Mouse (Mus musculus): ENCODE data around the gene Bach1.

Bach1 gene

DNA sequence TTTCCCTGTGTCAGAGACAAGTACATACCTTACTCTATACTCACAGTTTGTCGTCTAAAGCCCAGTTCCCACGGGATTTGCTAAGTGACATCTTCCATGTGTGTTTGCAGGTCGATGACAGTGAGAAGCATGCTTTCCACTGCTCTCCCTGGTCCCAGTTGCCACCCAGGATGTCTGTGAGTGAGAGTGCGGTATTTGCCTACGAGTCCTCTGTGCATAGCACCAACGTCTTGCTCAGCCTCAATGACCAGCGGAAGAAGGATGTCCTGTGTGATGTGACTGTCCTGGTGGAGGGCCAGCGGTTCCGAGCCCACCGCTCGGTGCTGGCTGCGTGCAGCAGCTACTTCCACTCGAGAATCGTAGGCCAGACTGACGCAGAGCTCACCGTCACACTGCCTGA is 16.5 kb downstream of the Bach1 start:
- no peak for DNase-seq

DNA sequence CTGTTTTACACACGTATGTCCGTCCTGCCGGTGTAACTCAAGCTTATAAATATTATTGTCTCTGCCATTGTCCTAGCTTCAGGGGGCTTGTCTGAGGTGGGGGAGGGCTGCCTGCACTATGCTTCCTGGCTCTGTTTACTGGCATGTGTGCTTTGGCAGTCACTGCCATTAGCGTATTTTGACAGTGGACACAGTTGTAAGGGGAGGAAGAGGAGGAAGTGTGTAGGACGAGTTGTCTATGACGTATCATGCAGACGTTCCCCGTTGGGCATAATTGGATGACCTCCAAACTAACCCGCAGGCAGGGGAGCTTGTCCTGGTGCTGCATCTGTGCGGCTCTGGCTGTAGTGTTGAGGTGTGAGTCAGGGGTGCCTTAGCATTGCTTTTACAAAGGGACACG is 17.5 kb downstream of the Bach1 start:
- no peak for DNase-seq

DNA sequence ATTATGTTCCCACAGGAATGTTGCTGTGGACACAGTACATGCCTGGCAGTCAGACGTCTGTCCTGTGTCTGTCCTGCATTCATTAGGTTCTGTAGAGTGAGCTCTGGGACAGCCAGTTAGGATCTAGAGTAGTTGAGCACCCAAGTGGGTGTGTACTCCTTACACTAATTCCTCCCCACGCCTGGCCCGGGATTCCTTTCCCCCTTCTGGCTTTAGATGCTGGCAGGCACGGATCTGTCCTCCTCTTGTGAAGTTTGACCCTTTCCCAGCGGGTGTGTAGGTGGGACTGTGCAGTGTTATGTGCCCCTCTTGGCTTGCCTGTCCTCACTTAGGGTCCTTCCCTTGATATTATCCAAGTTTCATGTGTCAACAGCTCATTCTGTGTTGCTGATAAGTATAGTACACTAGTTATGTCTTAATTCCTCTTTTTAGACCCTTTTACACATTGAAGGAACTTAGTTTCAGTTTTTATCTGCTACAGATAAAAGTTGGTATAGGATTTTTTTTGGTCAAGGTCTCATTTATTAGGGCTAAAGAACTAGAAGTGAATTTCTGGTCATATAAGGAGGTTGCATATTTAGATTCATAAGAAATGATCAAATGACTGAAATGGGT is 18.4 kb downstream of the Bach1 start:
- no peak for DNase-seq

DNA sequence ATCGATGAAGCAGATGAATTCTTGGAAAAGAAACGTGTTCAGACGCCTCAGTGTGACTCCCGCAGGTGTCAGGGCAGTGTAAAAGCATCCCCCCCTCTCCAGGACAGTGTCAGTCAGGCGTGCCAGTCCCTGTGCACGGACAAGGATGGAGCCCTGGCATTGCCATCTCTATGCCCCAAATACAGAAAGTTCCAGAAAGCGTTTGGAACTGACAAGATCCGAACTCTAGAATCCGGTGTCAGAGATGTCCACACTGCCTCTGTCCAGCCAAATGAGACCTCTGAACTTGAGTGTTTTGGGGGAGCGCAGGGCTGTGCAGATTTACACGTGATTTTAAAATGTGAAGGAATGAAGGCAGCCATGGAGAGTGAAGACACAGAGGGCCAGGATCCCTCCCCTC is 20.3 kb downstream of the Bach1 start:
- DNase-seq = no peak

DNA sequence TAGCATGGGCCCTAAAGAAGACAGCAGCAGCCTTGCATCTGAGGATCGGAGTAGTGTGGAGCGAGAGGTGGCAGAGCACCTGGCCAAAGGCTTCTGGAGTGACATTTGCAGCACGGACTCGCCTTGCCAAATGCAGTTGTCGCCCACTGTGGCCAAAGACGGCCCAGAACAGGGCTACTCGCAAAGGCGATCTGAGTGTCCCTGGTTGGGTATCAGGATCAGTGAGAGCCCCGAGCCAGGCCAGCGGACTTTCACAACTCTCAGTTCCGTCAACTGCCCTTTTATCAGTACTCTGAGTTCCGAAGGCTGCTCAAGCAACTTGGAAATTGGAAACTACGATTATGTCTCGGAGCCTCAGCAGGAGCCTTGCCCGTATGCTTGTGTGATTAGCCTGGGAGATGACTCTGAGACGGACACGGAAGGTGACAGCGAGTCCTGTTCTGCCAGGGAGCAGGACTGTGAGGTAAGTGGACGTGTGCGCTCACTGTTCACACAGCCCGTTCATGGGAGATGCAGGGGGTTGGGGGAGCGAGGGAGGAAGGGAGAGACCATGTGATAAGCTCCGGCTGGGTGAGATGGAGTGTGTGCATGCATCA is 21.0 kb downstream of the Bach1 start:
- DNase-seq = no peak

DNA sequence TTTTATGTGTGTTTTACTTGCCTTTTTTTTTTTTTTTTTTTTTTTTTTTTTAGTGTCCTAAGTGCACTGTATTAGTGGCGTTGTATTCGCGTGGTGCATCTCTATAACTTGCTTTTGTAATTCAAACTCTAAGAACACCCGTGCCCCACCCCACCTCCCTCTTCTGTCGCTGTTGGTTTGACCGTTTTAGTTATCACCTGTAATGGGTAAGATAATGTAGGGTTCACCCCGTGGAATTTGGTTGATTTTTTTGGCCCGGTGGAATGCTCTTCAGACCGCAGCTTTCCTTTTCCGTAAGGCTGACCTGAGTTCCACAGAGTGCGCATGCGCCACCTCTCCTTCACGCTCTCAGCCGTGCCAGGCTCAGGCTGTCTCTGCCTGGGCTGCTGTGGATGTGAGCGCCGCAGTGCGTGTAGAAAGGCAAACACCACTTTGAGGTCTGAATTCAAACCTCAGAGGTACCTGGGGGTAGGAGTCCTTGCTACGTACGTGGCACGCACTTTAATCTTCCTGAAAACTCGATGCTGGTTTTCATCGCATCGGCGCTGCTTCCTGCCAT is 22.2 kb downstream of the Bach1 start:
- no peak for DNase-seq

DNA sequence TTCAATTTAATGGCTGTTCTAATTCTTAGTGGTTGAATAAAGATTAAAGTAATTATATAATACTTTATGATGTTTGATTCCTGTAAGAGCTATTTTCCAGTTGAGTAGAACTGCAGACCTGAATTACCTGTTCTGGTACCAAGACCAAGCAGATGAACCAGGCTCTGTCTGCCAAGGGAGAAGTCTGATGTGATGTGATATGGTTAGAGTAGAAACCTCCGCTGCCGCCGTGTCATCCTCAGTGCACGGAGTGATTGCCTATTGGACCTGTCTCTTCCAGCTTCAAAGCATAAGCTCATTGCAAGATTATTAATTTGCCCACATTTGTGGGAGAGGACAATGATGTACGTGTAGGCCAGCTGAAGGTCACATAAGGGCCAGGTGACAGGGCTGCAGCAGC is 24.1 kb downstream of the Bach1 start:
- DNase-seq = no peak

DNA sequence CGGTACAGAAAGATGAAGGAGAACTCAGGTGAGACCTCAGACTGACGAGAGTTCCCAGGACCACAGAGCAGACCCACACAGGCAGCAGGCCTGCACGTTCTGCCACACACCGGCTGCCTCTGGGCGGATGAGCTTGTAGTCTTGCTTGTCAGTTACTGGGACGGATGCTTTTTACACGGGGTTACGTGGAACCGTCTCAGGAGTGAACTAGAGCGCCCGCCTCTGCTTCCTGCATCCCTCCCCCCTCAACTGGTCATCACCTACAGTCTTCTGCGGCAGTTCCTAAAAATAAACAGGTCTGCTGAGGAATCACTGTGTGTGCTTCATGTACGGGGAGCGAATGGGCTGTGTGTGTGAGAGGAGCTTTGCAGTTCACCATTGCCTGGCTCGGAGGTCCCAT is 24.7 kb downstream of the Bach1 start:
- no peak for DNase-seq

DNA sequence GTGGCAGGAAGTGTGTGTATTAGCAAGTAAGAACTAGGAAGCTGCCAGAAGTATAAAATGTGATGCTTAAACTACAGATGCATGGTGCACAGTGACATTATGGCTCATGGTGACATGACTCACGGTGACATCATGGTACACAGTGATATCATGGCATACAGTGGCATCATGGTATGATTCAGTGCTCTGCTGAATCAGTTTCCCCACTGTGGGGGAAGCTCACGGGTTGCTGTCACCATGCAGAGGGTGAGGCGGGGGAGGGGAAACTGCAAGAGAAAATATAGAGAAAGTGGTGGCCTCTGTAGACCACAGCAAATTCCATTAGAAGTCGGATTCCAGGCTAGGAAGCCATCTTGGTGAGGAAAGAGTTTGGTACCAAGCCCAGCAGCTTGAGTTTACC is 26.1 kb downstream of the Bach1 start:
- DNase-seq = no peak

DNA sequence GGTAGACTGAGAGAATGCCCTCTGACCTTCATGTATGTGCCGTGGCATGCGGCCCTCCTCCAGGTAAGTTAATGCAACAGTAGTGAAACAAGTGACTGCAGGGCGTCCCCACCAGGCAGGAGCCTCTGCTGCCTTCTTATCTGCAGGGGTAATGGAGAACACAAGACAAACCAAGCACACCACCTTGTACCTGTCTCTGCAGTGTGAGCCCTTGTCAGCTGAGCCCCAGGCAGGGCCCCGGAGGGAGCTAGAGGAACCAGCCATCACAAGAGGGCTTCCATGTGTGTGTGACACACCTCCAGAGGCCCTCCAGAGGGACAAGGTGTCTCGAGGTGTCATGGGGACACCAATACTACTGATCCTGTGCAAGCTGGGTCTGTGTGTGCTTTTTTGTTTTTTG is 26.5 kb downstream of the Bach1 start:
- no peak for DNase-seq

DNA sequence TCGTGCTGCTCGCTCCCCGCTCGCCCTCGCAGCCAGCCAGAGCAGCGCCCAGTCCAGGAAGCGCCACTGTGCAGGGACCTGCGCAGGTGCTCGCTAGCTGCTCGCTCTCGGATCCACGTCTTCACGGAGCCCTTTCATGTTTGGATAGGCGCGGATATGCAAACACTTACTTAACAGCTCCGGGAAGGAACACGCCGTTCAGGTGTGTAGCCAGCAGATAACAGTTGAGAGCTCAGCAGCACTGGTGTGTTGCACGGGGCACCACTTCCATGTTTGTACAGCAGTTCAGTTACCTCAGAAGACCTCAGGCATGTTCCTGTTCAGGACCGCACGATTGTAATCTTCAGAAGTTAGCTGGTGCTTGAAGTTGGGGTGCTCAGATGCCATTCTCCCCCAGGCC is 27.2 kb downstream of the Bach1 start:
- DNase-seq = no peak

DNA sequence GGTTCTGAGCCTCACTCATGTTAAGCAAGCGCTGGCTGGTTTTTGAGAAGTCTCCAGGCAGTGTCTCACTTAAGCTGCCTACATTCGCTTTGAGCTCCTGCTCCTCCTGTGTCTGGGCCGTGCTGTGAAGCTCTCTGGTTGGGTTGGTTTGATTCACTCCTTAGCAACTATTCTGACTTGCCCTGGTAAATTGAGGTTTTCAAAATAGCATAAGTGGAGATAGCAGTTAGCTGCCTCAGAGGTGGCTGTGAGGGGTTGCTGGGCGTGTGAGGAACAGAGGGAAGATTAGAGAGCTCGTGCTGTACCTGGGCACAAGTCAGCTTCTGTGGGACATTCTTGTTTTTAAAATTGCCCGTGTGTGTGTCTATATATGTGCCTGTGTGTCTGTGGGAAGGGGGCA is 27.6 kb downstream of the Bach1 start:
- DNase-seq = no peak

DNA sequence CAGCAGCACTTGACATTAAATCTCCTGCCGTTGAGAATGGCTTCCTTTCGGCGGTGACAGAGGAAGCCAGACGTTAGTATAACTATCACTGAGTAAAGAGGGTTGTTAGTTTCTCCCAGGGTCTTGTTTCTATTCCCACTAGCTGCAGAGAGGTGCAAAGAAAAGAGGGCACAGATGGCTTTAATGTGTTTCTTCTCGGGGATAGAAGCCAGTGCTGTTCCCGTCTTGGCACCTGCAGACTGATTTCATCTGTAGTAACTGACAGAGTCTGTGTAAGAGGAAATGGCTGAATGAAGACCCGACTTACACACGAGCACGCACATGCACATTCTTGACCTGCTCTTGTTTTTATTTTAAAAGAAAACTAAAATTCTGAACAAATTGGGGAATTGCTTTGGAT is 28.5 kb downstream of the Bach1 start:
- DNase-seq = no peak

DNA sequence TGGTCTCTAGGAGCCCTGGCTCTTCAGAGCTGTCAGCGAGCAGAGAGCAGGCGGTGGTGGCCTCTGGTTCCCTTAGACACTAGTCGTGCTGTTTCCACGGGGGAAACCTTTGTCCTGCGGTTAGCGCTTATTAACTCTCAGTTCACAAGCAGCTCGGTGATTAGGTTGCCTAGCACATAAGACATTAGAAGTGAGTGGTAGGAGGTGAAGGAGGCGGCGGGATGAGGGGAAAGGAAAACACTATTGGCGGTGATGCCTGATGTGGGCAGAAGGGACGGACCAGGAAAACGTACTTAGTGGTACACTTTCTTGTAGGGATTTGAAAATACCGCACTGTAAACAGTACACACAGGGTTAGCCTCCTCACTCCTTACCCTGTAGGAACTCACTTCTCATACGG is 29.2 kb downstream of the Bach1 start:
- DNase-seq = no peak

DNA sequence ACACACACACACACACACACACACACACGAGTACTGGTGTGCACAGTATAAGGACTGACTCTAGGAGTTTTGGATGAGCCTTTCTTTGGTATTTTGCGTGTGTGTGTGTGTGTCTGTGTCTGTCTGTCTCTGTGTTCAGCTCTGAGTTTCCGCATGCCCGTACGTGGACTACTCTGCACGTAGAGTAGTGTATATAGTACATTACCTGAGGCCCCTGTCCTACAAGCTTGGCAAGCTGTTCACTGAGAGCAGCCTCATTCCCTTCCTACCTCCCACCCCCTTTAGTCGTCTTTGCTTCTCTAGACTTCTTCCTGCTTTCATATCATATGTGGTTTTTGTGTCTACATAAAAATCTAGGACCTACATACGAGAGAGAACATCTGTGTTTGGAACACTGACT is 30.0 kb downstream of the Bach1 start:
- no peak for DNase-seq

DNA sequence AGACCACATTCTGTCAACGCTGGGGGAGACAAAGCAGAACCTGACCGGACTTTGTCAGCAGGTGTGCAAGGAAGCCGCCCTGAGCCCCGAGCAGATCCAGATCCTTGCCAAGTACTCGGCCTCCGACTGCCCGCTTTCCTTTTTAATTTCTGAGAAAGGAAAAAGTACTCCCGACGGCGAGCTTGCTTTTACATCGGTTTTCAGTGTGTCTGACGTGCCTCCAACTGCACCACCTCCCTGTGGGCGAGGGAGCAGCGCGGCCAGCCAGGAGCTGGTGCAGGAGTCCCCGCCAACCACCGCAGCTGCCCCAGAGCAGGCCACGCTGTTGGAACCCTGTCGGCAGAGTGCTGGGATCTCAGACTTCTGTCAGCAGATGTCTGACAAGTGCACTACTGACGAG is 30.7 kb downstream of the Bach1 start:
- no peak for DNase-seq

DNA sequence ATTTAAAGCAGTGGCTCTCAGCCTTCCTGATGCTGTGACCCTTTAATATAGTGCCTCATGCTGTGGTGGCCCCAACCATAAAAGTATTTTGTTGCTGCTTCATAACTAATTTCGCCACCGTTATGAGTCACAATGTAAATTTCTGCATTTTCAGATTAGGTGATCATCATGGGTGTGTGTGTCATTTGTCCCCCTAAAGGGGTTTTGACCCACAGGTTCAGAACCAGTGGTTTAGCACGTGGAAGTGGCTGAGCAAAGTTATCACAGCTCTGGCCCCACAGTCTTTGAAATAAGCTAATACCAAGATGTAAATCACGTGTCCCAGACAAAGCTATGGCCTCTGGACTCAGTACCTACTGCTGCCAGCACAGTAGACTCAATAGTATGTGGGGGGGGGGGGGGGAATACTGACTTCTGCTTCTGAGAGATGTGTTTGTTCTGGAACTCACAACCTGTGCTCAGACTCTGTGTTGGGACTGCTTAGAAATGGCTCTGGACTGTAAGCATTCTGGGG is 36.2 kb downstream of the Bach1 start:
- no peak for DNase-seq

DNA sequence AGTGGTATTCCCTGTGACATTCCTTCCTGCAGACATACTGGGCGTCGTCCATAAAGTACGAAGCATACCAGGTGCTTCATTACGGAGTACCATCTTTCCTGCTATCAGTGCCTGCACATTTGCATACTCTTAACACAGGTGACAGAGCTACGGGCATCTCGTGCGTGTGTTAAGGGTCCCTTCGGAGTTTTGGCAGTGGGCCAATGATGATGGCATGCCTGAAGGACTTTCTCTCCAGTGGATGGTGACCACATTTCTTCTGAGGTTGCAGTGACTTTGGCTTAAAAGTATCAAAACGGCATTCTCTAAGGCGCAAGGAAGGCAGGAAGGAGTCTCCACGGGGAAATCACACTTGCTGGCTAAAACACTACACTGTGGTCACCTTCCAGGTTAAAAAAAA is 37.4 kb downstream of the Bach1 start:
- no peak for DNase-seq

DNA sequence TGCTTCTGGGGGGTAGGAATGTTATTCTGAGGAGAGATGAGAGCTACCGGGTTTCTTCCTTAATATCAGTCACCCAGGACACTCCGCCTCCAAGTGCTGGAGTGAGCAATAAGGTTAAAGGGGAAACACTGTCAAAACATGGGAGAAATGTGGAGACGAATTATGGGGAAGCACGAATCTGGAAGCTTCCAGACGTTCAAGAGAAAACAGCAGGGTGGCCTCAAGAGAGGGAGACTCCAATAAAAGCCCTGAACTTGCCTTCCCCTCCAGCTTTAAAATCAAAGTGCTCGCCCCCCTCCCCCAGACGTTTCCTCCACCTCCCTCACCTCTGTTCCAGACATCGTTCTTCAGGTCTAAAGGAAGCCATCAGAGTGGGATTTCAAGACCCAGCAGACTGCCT is 38.6 kb downstream of the Bach1 start:
- DNase-seq = no peak

DNA sequence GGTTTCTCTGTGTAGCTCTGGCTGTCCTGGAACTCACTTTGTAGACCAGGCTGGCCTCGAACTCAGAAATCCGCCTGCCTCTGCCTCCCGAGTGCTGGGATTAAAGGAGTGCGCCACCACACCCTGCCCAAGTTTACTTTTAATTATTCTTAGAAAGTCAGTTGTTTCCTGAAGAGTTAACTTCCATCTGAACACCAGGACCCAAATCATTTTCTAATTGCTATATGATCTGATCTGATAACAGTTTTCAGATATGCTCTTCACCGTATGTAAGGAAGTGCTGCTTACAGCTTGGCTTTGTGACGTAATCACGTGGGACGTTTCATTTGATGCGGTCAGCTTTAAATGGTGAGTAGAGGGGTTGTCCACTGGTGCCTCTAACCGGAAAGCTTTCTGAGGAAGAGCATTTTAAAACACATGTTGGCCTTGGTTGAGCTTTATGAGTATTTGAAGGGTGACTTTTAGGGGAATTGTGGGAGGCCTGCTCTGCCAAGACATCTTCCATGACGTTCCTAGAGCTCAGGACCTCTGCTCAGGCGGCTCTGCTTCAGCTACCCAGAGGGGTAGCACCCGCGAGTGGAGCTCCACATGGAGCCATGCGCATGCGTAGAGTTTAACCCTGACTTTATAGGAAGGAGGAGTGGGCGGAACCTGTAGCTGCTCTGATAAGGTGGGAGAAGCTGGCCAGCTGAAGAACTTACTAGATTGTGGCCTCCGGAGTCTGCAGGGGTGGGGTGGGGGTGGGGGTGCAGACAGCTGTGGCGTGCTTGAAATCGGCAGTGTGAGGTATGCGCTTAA is 39.3 kb downstream of the Bach1 start:
- no peak for DNase-seq

DNA sequence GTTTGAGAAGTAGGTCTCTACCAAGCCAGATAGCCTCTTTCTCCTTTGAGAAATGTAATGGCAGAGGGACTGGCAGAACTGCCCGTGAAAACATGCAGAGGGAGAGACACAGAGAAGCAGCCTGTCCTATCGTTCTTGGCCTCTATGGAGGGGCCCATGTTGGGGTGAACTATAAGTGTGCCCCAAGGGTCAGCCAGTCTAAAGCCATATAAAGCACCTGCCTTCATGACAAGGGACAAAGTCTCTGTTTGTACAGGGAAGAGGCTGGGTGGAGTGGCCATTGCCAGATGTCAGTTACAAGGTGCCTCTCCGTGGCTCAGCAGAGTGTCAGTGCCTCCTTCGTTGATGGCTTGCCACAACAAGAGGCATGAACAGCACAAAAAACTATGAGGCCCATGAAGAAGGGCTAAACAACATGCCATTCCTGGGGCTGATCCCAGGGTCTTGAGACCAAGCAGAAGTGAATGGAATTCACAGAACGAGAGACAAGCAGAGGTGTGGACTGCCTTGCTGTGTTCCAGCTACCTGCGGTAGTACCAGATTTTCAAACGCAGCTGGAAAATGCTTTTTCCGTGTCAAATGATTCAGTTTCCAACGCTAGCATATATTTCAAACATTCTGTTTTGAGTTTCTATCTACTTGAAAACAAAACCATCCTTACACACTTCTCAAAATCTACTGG is 42.4 kb downstream of the Bach1 start:
- DNase-seq = no peak

DNA sequence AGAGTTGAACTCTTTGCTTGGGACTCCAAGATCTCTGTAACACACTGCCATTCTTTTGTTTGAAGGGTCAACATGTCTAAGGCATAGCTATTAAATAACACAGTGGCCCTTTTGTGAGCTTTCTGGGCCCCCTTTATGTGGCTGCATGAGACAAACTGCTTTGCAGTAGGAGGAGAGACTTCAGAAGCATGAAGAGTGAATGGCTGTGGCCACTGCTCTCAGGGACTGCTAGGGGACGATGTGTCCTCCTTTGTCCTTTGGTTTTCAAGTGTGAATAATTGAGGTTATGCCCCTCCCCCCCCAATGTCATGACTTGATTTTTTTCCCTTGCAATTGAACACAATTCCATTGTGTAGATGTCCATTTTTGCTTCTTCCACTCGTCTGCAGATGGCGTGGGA is 44.9 kb downstream of the Bach1 start:
- no peak for DNase-seq

DNA sequence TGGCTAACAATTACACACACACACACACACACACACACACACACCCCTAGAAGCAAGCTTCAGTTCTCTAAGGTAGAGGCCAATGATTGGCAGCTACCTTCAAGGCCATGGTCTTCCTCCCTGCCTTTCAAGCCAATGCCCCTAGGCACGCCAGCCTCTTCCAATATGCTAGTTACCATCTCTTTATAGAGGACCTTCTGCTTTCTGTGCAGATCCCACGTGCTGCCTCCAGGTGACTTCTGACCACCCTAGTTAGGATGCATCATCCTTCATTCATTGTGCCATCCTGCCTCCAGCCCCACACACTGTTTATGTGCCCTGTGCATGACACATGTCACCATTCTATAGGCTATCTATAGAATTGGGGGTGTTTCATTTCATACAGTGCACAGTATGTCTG is 45.6 kb downstream of the Bach1 start:
- DNase-seq = no peak
